Mouse (Mus musculus) cerebral cortex, adult 2 months (tissue): Measurements from ENCODE around the gene Tigar.

Experiments
- WGBS: fragments of 180-500 bp; shearing (Covaris S2); methylation state at CpG from one replicate; pipeline ENCODE4 v1.1.7; 2018; 5-methylcytosine and 5-hydroxymethylcytosine counted together

The Tigar gene

GRCm38 (mm10) chr6:127079867-127080731 is 29.3 kb downstream of the Tigar start:
- 2% methylated on average over 59 of the region's 59 CpGs for WGBS

DNA sequence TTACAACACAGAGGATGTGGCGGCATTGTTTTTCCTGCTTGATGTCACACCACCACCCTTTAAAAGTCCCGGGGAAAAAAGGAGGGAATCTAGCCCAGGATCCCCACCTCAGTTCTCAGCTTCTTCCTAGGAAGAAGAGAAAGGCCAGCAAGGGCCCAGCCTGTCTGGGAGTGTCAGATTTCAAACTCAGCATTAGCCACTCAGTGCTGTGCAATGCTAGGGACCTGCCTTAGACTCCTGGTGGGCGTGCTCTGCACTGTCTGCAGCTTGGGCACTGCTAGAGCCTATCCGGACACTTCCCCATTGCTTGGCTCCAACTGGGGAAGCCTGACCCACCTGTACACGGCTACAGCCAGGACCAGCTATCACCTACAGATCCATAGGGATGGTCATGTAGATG is 36.5 kb downstream of the Tigar start, which contains the start of gene Fgf23:
TSS of gene Fgf23 (plus strand) at position 86 of the 400 bp plus-strand sequence.
- WGBS = 42% methylated on average over 5 of the region's 5 CpGs

GRCm38 (mm10) chr6:127064815-127065214 is 44.5 kb downstream of the Tigar start:
- WGBS = 18% methylated on average over 14 of the region's 14 CpGs

DNA sequence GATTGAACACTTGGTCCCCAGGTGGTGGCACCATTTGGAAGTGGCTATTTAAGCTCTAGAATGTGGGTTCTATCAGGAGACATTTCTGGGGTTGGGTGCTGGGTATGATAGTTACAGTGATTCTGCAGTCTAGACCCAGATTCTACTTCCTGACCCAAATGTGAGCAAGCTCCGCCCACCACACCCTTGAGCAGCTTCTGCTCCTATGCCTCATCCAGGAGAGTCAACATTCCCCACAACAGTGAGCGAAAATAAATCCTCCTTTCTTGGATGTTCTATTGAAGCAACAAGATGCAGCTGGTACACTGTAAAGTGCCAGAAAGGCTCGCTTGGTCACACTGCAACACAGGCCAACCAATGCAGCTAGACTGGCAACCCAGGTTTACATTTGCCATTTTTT is 45.4 kb downstream of the Tigar start:
- WGBS = 53% methylated on average over 3 of the region's 3 CpGs

DNA sequence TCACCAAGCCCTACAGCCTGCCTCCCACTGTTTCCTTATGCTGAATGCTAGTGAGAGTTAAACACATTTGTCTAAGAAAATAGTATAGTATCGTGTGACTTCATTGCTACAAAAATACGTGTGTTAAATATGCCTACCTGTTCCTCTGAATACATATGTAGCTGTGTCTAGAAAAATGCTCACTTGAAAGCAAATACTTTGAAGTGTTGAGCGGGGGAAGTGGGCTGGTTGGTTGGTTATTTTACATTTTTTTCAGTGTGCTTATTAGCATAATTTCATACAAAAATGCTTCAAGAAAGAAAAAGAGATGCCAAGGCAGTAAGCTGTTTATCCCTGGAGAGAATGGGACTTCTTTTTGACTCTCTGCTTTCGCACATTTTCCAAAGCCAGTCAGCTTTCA is 49.4 kb downstream of the Tigar start:
- 55% methylated on average over 4 of the region's 4 CpGs for WGBS

GRCm38 (mm10) chr6:127056990-127057588 is 52.3 kb downstream of the Tigar start:
- 64% methylated on average over 12 of the region's 12 CpGs for WGBS

DNA sequence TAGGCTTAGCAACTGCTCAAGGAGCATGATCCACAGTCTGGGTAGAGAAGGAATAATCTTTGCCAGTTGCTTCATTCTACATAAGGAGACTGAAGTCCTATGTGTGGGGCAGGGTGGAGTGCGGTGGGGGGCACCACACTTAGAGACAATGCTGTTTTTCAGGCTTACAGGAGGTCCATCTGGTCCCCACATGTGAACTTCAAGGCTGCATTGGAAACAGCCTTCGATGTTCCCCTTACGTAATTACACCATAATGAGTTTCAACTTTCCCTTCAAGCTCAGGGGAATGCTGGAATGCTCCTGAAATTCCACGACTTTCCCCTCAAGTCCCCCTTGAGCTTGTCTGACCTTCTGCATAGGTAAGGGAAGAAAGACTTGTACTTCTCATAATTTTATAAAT is 58.5 kb downstream of the Tigar start:
- 74% methylated on average over 4 of the region's 4 CpGs for WGBS

- 58% methylated on average over 6 of the region's 6 CpGs for WGBS
Measured at GRCm38 (mm10) chr6:127044909-127045308, 64.4 kb downstream of the Tigar start.
